Mouse (Mus musculus) liver, embryonic 14.5 days (tissue): ENCODE results near the gene Rora. TPM values are rescaled to one million over a fixed set of nuclear protein-coding genes. Genes with fewer than 3 reads are reported as not detected.

ENCODE experiments used
- ATAC-seq: fragments of 200-750 bp; cut with Nextera tagmentation; 2 replicates; pipeline ENCODE4 v1.8.0; 2017; ENCODE audit warnings: moderate number of reproducible peaks, mild to moderate bottlenecking, moderate library complexity; ENCODE audit not compliant: insufficient read depth
- DNase-seq, 3 experiments: peaks; one replicate each; pipeline ENCODE4 v3.0.0-alpha.2; 2012 to 2013; ENCODE audit warnings: low read depth in 3 of 3, low spot score in 3 of 3
- H3K27ac ChIP-seq: fragments of 300-500 bp; sonication (generic); 2 replicates; pipeline ENCODE4 v1.5.1; 2014; ENCODE audit warnings: moderate library complexity, mild to moderate bottlenecking, control low read depth, inconsistent platforms
- H3K27me3 ChIP-seq: fragments of 300-500 bp; sonication (generic); 2 replicates; pipeline ENCODE4 v1.6.1; 2014; ENCODE audit warnings: mild to moderate bottlenecking, low read length, moderate library complexity; ENCODE audit not compliant: control insufficient read depth, insufficient read depth
- H3K36me3 ChIP-seq: fragments of 300-500 bp; sonication (generic); replicated peaks from 2 replicates; pipeline ENCODE4 v1.6.1; 2014; ENCODE audit warnings: low read depth; ENCODE audit not compliant: control insufficient read depth, insufficient read depth
- H3K4me1 ChIP-seq, 2 experiments: fragments of 200-500 bp in 1 of 2; fragments of 300-500 bp in 1 of 2; sonication (generic) in 1 of 2; replicated peaks; 2 replicates each; pipeline ENCODE4 v1.6.1; 2012 to 2014; ENCODE audit warnings: antibody characterized with exemption in 1 of 2, inconsistent platforms in 1 of 2, low read length in 1 of 2; ENCODE audit not compliant: control insufficient read depth in 2 of 2, insufficient read depth in 2 of 2
- H3K4me2 ChIP-seq: fragments of 300-500 bp; sonication (generic); 2 replicates; pipeline ENCODE4 v1.6.1; 2014; ENCODE audit warnings: low read depth, mild to moderate bottlenecking, control low read depth, moderate library complexity
- H3K4me3 ChIP-seq, 2 experiments: fragments of 200-500 bp in 1 of 2; fragments of 300-500 bp in 1 of 2; sonication (generic) in 1 of 2; 2 replicates each; pipeline ENCODE4 v1.5.1; 2012 to 2014; ENCODE audit warnings: low read depth in 2 of 2, low read length in 2 of 2, mild to moderate bottlenecking in 2 of 2, control low read depth in 1 of 2, inconsistent platforms in 1 of 2, moderate library complexity in 1 of 2; ENCODE audit not compliant: insufficient read depth in 1 of 2
- H3K9ac ChIP-seq: fragments of 300-500 bp; sonication (generic); replicated peaks from 2 replicates; pipeline ENCODE4 v1.6.1; 2014; ENCODE audit warnings: mild to moderate bottlenecking, control low read depth, moderate library complexity
- H3K9me3 ChIP-seq: fragments of 300-500 bp; sonication (generic); 2 replicates; pipeline ENCODE4 v1.6.1; 2016; ENCODE audit warnings: low read length, mixed read lengths; ENCODE audit not compliant: control insufficient read depth
- CTCF ChIP-seq: IDR thresholded peaks from 2 replicates; pipeline ENCODE4 v1.5.1; 2016; ENCODE audit warnings: antibody characterized with exemption, low read depth, control low read depth
- EP300 ChIP-seq: IDR thresholded peaks from 2 replicates; pipeline ENCODE4 v1.6.1; 2016; ENCODE audit warnings: antibody characterized with exemption, low read depth
- WGBS: fragments of 180-500 bp; shearing (Covaris S2); extraction: QIAGEN DNeasy Blood & Tissue Kit; methylation state at CpG from one replicate; pipeline ENCODE4 v1.1.7; 2014; ENCODE audit not compliant: insufficient replicate concordance; 5-methylcytosine and 5-hydroxymethylcytosine counted together
- polyA plus RNA-seq, 2 experiments: library from polyadenylated mRNA; depleted of rRNA in 1 of 2; stranded (reverse) in 1 of 2; unstranded in 1 of 2; fragments of >200 nt; fragmentation: Nextera tagmentation in 1 of 2; extraction: Ambion mirVana in 1 of 2; gene quantifications; 2 replicates each; pipeline versions ENCODE4 v1.2.1 to v1.2.3; 2012 to 2014

Rora gene
- polyA plus RNA-seq, 2 experiments: 0.85 to 2.9 TPM

DNA sequence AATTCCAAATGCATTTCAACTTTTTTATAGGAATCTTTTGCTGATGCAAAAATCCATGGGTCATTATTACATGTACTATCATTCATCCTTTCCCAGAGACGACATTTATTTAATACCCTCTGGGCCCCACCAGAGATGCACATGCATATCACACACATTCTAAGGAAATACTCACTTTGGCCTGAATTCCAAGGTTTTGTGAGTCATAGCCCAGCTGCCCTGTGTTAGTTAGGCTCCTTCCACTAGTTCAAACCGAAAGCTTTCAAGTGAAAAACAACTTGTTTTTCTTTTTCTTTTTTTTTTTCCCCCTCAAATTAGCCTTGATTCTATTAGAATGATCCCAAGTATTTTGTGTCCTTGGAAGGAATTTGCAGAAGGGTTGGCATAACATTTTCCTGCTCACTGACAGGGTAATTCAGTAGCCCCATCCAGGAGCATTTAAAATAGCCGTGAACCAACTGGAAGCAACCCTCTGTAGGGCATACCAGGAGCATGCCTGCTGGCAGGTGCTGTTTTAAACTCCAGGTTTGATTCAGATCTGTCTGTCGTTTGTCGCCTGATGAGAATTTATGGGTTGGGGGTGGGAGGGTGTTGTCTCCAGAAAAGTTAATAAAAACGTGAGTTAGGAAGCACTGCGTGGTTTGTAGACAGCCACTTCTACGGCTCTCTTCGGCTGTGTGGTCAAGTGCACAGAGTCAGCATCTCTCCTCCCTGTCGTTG lies 621.3 kb downstream of the Rora start:
- Histone ChIP-seq H3K36me3 (no peaks in the 10 kb centered on the region), H3K27me3 (no peaks in the 10 kb centered on the region), H3K9ac (no peak overlapping the region), H3K4me3 (no peak overlapping the region), H3K4me1 (no peaks in the 10 kb centered on the region), H3K27ac (no peak overlapping the region), H3K4me2 (no peak overlapping the region), H3K9me3 (no peaks in the 10 kb centered on the region)
- TF ChIP-seq EP300 (no peak), CTCF (no peak)
- no peak for ATAC-seq
- 46% methylated on average over 10 of the region's 10 CpGs for WGBS
- DNase-seq: no peak

DNA sequence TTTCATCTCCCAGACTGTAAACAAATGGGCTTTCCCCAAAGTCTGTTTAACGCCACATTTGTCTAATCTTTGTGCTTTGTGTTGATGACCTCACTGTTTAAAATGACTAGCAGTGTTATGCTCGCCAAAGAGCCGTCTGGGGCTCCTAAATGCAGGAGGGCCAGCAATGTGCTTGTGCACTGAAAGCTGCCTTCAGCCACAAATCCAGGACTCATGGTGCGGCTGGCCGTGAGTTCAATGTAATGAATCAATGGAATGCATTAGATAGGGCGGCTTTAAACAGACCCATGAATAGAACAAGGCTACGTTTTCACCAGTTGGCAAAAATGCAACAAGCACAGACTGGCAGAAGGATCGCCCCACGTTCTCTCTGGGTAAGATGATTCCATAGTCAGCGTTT lies 623.7 kb downstream of the Rora start:
- TF ChIP-seq CTCF (no peak), EP300 (no peak)
- Histone ChIP-seq H3K36me3 (no peaks in the 10 kb centered on the region), H3K4me1 (no peaks in the 10 kb centered on the region), H3K9ac (no peak overlapping the region), H3K9me3 (no peaks in the 10 kb centered on the region), H3K27me3 (no peaks in the 10 kb centered on the region), H3K27ac (no peak overlapping the region), H3K4me3 (no peak overlapping the region), H3K4me2 (no peak overlapping the region)
- no peak for ATAC-seq
- 66% methylated on average over 10 of the region's 10 CpGs for whole genome bisulfite sequencing
- no peak for DNase-seq

DNA sequence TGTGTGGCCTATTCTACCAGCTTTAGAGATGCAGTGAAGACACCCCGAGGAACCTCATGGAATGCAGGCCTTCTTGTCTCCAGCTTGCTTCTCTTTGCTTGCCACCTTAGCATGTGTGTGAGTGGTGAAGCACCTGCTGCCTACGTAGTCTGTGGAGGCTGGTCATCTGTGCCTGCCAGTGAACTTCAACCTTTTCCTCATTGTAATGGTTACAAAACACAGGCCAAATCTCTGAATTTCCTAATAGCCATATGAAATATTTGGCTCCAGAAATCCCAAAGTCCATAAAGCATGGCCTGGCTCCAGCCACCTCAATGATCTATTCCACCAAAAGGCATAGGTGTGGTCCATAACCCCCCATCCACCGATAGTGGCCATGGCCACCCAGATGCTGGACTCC lies 631.4 kb downstream of the Rora start:
- WGBS: 65% methylated on average over 3 of the region's 3 CpGs
- ATAC-seq: no peak

DNA sequence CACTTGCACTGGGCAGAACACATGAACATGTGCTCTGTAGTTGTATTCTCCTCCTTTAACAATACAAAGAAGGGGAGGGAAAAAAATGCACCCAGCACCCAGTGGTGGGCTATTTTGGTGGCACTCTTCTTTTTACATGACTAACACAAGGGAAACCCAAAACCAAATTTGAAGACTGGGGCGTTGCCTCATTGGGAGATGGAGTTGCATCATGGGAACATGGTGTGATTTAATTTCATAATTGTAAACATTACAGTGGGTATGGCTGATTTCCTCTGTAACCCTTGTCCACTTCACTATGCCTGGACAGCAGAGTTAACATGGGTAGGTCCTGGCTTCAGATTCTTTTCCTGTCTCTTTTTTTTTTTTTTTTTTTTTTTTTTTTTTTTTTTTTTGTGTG lies 634.5 kb downstream of the Rora start:
- no peak overlapping the region for H3K9ac ChIP-seq
- no peak for DNase-seq
- no peak overlapping the region for H3K27ac ChIP-seq
- no peak for ATAC-seq
- no peak overlapping the region for H3K4me2 ChIP-seq
- no peaks in the 10 kb centered on the region for H3K9me3 ChIP-seq
- H3K27me3 ChIP-seq: peaks cover 33% of the 10 kb centered on the region
- 58% methylated on average over 1 of the region's 1 CpGs for WGBS
- no peak overlapping the region for H3K4me3 ChIP-seq
- no peak for TF ChIP-seq EP300
- no peak for TF ChIP-seq CTCF
- H3K4me1 ChIP-seq: no peaks in the 10 kb centered on the region
- no peaks in the 10 kb centered on the region for H3K36me3 ChIP-seq

More for the DNA sequence above, 631.4 kb downstream of the Rora start:
- Histone ChIP-seq H3K9me3 (no peaks in the 10 kb centered on the region), H3K27me3 (peaks cover 14% of the 10 kb centered on the region), H3K4me1 (no peaks in the 10 kb centered on the region), H3K36me3 (no peaks in the 10 kb centered on the region), H3K4me2 (no peak overlapping the region), H3K4me3 (no peak overlapping the region), H3K9ac (no peak overlapping the region), H3K27ac (no peak overlapping the region)
- TF ChIP-seq CTCF: no peak
- no peak for TF ChIP-seq EP300
- DNase-seq: no peak

DNA sequence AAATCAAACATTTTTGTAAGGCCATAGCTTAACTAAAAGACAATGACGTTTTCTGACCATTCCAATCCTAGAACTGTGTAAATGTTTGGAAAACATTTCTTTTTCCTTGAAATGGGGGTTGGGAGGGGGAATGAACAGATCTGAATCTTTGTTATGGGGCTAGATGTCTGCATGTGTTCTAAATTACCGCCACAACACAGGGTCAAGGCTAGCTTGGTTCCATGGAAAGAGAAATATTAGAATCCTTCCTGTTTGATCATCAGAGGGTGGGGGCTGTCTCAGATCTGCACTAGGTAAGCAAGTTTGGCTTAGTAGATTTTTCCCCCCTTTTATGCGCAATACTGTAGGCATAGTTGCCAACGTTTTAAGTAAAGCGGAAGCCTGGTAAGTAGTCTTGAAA lies 635.0 kb downstream of the Rora start:
- WGBS: 45% methylated on average over 5 of the region's 5 CpGs
- Histone ChIP-seq H3K36me3 (no peaks in the 10 kb centered on the region), H3K4me3 (no peak overlapping the region), H3K4me2 (no peak overlapping the region), H3K27ac (no peak overlapping the region), H3K27me3 (peaks cover 33% of the 10 kb centered on the region), H3K9me3 (no peaks in the 10 kb centered on the region), H3K4me1 (no peaks in the 10 kb centered on the region), H3K9ac (no peak overlapping the region)
- TF ChIP-seq CTCF: no peak
- TF ChIP-seq EP300: no peak
- ATAC-seq (no peak), DNase-seq (no peak)
